Mouse (Mus musculus): ENCODE measurements around the gene Pex6.

- no peak for TF ChIP-seq USF2 (IDR thresholded peaks at IDR 0.05; ENCODE audit: borderline replicate concordance in 1 of 2, insufficient read depth in 1 of 2, low read depth in 1 of 2, low read length in 2 of 2)
- TF ChIP-seq POLR2A (IDR thresholded peaks at IDR 0.05; ENCODE audit: control insufficient read depth in 1 of 2, insufficient read depth in 1 of 2, low read depth in 1 of 2, low read length in 2 of 2, poor library complexity in 1 of 2) = no peak
- TF ChIP-seq USF1 (IDR thresholded peaks at IDR 0.05; ENCODE audit: low read depth, low read length) = no peak
- TF ChIP-seq KAT2A (conservative IDR thresholded peaks at IDR 0.05; ENCODE audit: low read depth, low read length) = no peak
- TF ChIP-seq CTCF (IDR thresholded peaks at IDR 0.05 in 2 of 3, conservative IDR thresholded peaks at IDR 0.05 in 1 of 3; ENCODE audit: control insufficient read depth in 1 of 3, insufficient read depth in 1 of 3, low read depth in 2 of 3, low read length in 3 of 3, poor library complexity in 1 of 3, severe bottlenecking in 1 of 3) = no peak
- TF ChIP-seq UBTF (IDR thresholded peaks at IDR 0.05; ENCODE audit: borderline replicate concordance, insufficient read depth, low read depth, low read length) = no peak
- TF ChIP-seq CHD1 (IDR thresholded peaks at IDR 0.05; ENCODE audit: low read depth, low read length) = no peak
- no peak for TF ChIP-seq SMC3 (IDR thresholded peaks at IDR 0.05; ENCODE audit: low read depth, low read length)
- TF ChIP-seq POLR2AphosphoS2 (IDR thresholded peaks at IDR 0.05; ENCODE audit: low read length) = no peak
- no peak for TF ChIP-seq MAFK (IDR thresholded peaks at IDR 0.05; ENCODE audit: borderline replicate concordance, low read depth, low read length)
These were observed 25.4 kb upstream of the Pex6 start for GRCm38 (mm10) chr17:46685913-46686312.
